Mouse (Mus musculus): ENCODE measurements around the gene Psmd9. TPM values are rescaled to one million over a fixed set of nuclear protein-coding genes. Genes with fewer than 3 reads are reported as not detected.

Gene Psmd9
- 73.5 and 78.7 TPM in 2 replicates for polyA plus RNA-seq (2014; fragmentation: Nextera tagmentation; extraction: Ambion mirVana)

- Histone ChIP-seq H3K4me3 (ENCODE audit: low read depth, low read length) (no peak within 1 kb of the TSS), H3K27ac (ENCODE audit: low read depth, low read length) (no peak within 1 kb of the TSS), H3K27me3 (ENCODE audit: control insufficient read depth, insufficient read depth, low read length) (no peaks in the 10 kb centered on the region), H3K4me2 (replicated peaks; ENCODE audit: low read depth, low read length) (no peak within 1 kb of the TSS), H3K36me3 (ENCODE audit: control insufficient read depth, insufficient read depth, low read length) (peaks cover 6% of the 10 kb centered on the region), H3K9me3 (ENCODE audit: control insufficient read depth, low read length) (no peaks in the 10 kb centered on the region), H3K9ac (ENCODE audit: low read depth, low read length) (no peak within 1 kb of the TSS), H3K4me1 (replicated peaks; ENCODE audit: control insufficient read depth, insufficient read depth, low read length) (no peaks in the 10 kb centered on the region; the same call in 1 of the 2 replicates)
- ATAC-seq (ENCODE audit: low FRiP score): no peak
- WGBS: 88% methylated on average over 5 of the region's 5 CpGs
- no peak for DNase-seq (ENCODE audit: low spot score)
Observed at GRCm38 (mm10) chr5:123169284-123169683, at the start of gene Psmd9. Gene Psmd9, plus strand, starts transcription at chr5:123169413.

DNA sequence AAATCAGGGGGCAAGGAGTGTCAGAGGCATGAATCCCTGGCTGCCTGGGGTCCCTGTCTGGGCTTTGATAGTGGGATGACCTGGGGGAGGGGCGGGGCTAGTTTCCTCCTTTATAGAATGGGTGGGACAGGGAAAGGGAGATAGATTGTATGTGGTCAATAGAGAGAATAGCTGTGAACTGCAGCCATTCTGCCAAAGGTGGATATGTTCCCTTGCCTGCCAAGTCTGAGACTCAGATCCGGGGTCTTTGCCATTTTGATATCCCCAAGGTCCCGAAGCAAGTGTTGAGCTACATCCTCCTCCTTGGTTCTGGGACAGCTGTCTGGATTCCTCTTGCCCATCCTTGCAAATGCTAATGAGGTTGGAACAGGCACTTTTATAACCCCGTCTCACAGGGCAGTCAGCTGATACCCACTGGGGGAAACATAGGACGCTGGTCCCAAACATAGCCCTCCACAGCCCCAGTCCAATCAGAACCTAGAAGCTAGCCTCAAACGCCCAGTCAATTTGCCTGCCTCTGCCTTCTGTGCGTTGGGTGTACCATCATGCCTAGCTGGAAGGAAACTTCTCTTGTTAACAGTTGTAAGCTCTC lies 48.5 kb upstream of the Psmd9 start:
- H3K4me2 ChIP-seq (replicated peaks; ENCODE audit: low read depth, low read length): no peak overlapping the region
- no peak overlapping the region for H3K9ac ChIP-seq (ENCODE audit: low read depth, low read length)
- H3K4me1 ChIP-seq (replicated peaks; ENCODE audit: control insufficient read depth, insufficient read depth, low read length): no peaks in the 10 kb centered on the region
- no peak for DNase-seq (ENCODE audit: low spot score)
- H3K9me3 ChIP-seq (ENCODE audit: control insufficient read depth, low read length): no peaks in the 10 kb centered on the region
- no peak overlapping the region for H3K27ac ChIP-seq (ENCODE audit: low read depth, low read length)
- H3K27me3 ChIP-seq (ENCODE audit: control insufficient read depth, insufficient read depth, low read length): 0 out of 2 replicates have a peak, but pooled peaks cover 2% of the 10 kb centered on the region
- H3K36me3 ChIP-seq (ENCODE audit: control insufficient read depth, insufficient read depth, low read length): 0 out of 2 replicates have a peak, but pooled peaks cover 4% of the 10 kb centered on the region
- 65% methylated on average over 7 of the region's 7 CpGs for WGBS
- ATAC-seq (ENCODE audit: low FRiP score): no peak
- H3K4me3 ChIP-seq (ENCODE audit: low read depth, low read length): no peak overlapping the region

GRCm38 (mm10) chr5:123122181-123122580 lies 47.0 kb upstream of the Psmd9 start:
- H3K27me3 ChIP-seq (ENCODE audit: control insufficient read depth, insufficient read depth, low read length): no peaks in the 10 kb centered on the region

DNA sequence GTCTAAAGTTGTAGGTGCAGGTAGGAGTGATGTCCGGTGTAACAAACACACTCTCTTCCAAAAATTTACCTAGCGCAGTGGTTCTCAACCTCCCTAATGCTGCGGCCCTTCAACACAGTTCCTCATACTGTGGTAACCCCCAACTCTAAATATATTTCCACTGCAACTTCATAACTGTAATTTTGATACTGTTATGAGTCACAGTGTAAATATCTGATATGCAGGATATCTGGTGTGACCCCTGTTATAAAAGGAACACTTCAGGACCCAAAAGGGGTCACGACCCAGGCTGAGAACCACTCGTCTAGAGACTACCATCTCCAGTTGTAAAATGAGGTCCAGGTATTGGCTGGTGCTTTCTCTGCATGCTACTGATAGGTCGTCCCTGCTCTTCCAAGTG lies 44.1 kb upstream of the Psmd9 start:
- Histone ChIP-seq H3K9ac (ENCODE audit: low read depth, low read length) (no peak overlapping the region), H3K9me3 (ENCODE audit: control insufficient read depth, low read length) (no peaks in the 10 kb centered on the region), H3K4me3 (ENCODE audit: low read depth, low read length) (no peak overlapping the region), H3K27me3 (ENCODE audit: control insufficient read depth, insufficient read depth, low read length) (no peaks in the 10 kb centered on the region), H3K4me2 (replicated peaks; ENCODE audit: low read depth, low read length) (no peak overlapping the region), H3K4me1 (replicated peaks; ENCODE audit: control insufficient read depth, insufficient read depth, low read length) (no peaks in the 10 kb centered on the region), H3K36me3 (ENCODE audit: control insufficient read depth, insufficient read depth, low read length) (0 out of 2 replicates have a peak, but pooled peaks cover 4% of the 10 kb centered on the region), H3K27ac (ENCODE audit: low read depth, low read length) (no peak overlapping the region)
- WGBS: 87% methylated on average over 6 of the region's 6 CpGs
- DNase-seq (ENCODE audit: low spot score) (no peak), ATAC-seq (ENCODE audit: low FRiP score) (no peak)

More at GRCm38 (mm10) chr5:123122181-123122580, 47.0 kb upstream of the Psmd9 start:
- ATAC-seq (ENCODE audit: low FRiP score): no peak
- Histone ChIP-seq H3K9me3 (ENCODE audit: control insufficient read depth, low read length) (no peaks in the 10 kb centered on the region), H3K36me3 (ENCODE audit: control insufficient read depth, insufficient read depth, low read length) (0 out of 2 replicates have a peak, but pooled peaks cover 4% of the 10 kb centered on the region), H3K4me2 (replicated peaks; ENCODE audit: low read depth, low read length) (no peak overlapping the region), H3K4me1 (replicated peaks; ENCODE audit: control insufficient read depth, insufficient read depth, low read length) (no peaks in the 10 kb centered on the region), H3K27ac (ENCODE audit: low read depth, low read length) (no peak overlapping the region), H3K9ac (ENCODE audit: low read depth, low read length) (no peak overlapping the region), H3K4me3 (ENCODE audit: low read depth, low read length) (no peak overlapping the region)
- 85% methylated on average over 4 of the region's 4 CpGs for WGBS
- peak; percentile 28 for DNase-seq (ENCODE audit: low spot score)

DNA sequence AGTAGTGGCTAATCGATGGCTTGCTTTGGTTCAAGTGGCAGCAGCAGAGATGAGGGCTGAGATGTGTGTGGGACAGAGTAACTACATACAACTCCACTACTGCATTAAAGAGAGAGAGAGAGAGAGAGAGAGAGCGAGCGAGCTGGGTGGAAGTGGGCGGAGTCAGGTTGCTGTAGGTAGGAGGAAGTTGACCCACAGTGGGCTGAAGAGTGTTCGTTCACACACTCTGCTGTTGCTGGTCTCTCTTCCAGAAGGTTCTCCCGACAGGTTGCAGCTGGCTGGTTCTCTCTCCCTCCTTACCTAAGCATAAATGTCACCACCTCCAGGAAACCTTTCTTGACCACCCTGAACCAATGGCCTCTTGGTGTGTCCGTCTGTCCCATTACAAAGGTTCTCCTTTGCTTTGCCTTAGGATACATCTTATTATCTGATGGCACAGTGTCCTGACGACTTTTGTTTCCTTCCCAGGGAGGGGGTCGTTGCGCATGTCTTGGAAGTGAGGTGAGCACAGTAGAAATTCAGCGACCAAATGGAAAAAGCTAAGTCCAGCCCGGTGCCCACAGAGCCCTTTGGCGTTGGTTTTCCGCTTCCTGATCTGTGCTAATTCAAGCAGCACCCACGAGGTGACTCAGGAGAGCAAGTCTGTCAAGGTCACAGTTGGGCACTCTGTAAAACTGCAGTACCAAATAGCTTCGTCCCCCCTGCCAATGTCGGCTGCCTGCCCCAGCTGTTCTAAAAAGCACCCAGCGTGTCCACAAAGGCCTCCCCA lies 43.4 kb upstream of the Psmd9 start:
- ATAC-seq (ENCODE audit: low FRiP score) (no peak), DNase-seq (ENCODE audit: low spot score) (no peak)
- Histone ChIP-seq H3K27ac (ENCODE audit: low read depth, low read length) (no peak overlapping the region), H3K36me3 (ENCODE audit: control insufficient read depth, insufficient read depth, low read length) (0 out of 2 replicates have a peak, but pooled peaks cover 4% of the 10 kb centered on the region), H3K4me3 (ENCODE audit: low read depth, low read length) (no peak overlapping the region), H3K9ac (ENCODE audit: low read depth, low read length) (no peak overlapping the region), H3K9me3 (ENCODE audit: control insufficient read depth, low read length) (no peaks in the 10 kb centered on the region), H3K4me2 (replicated peaks; ENCODE audit: low read depth, low read length) (no peak overlapping the region), H3K27me3 (ENCODE audit: control insufficient read depth, insufficient read depth, low read length) (no peaks in the 10 kb centered on the region), H3K4me1 (replicated peaks; ENCODE audit: control insufficient read depth, insufficient read depth, low read length) (no peaks in the 10 kb centered on the region)
- 85% methylated on average over 18 of the region's 18 CpGs for WGBS

DNA sequence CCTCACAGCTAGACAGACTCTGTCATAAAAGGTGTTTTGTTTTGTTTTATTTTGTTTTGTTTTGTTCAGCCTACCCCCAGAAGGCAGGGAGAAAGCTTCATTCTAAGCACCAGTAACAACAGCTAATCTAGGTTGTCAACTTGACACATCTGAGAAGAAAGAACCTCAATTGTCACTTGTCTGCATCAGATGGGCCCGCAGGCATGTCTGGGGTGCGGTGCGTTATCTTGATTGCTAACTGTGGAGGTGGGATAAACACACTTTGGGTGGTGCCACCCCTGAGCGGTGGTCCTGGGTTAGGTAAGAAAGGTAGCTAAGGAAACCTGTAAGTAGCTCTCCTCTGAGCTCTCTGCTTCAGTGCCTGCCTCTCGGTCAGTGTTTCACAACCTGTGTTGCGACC lies 42.2 kb upstream of the Psmd9 start:
- Histone ChIP-seq H3K27me3 (ENCODE audit: control insufficient read depth, insufficient read depth, low read length) (no peaks in the 10 kb centered on the region), H3K9ac (ENCODE audit: low read depth, low read length) (no peak overlapping the region), H3K4me2 (replicated peaks; ENCODE audit: low read depth, low read length) (no peak overlapping the region), H3K36me3 (ENCODE audit: control insufficient read depth, insufficient read depth, low read length) (0 out of 2 replicates have a peak, but pooled peaks cover 4% of the 10 kb centered on the region), H3K4me3 (ENCODE audit: low read depth, low read length) (no peak overlapping the region), H3K4me1 (replicated peaks; ENCODE audit: control insufficient read depth, insufficient read depth, low read length) (no peaks in the 10 kb centered on the region), H3K9me3 (ENCODE audit: control insufficient read depth, low read length) (no peaks in the 10 kb centered on the region), H3K27ac (ENCODE audit: low read depth, low read length) (no peak overlapping the region)
- ATAC-seq (ENCODE audit: low FRiP score) (no peak), DNase-seq (ENCODE audit: low spot score) (no peak)
- 85% methylated on average over 6 of the region's 6 CpGs for WGBS

- no peaks in the 10 kb centered on the region for H3K27me3 ChIP-seq (ENCODE audit: control insufficient read depth, insufficient read depth, low read length)
- H3K4me2 ChIP-seq (replicated peaks; ENCODE audit: low read depth, low read length): no peak overlapping the region
- no peak overlapping the region for H3K27ac ChIP-seq (ENCODE audit: low read depth, low read length)
- H3K36me3 ChIP-seq (ENCODE audit: control insufficient read depth, insufficient read depth, low read length): no peaks in the 10 kb centered on the region
- H3K9me3 ChIP-seq (ENCODE audit: control insufficient read depth, low read length): no peaks in the 10 kb centered on the region
- WGBS: 56% methylated on average over 10 of the region's 10 CpGs
- no peak for ATAC-seq (ENCODE audit: low FRiP score)
- H3K4me3 ChIP-seq (ENCODE audit: low read depth, low read length): no peak overlapping the region
- DNase-seq (ENCODE audit: low spot score): no peak
- H3K9ac ChIP-seq (ENCODE audit: low read depth, low read length): no peak overlapping the region
- H3K4me1 ChIP-seq (replicated peaks; ENCODE audit: control insufficient read depth, insufficient read depth, low read length): peaks cover 4% of the 10 kb centered on the region; the same call in 1 of the 2 replicates
Observed at GRCm38 (mm10) chr5:123128426-123129169, 40.6 kb upstream of the Psmd9 start.

- Histone ChIP-seq H3K36me3 (ENCODE audit: control insufficient read depth, insufficient read depth, low read length) (no peaks in the 10 kb centered on the region), H3K27ac (ENCODE audit: low read depth, low read length) (no peak overlapping the region), H3K9ac (ENCODE audit: low read depth, low read length) (no peak overlapping the region), H3K4me3 (ENCODE audit: low read depth, low read length) (no peak overlapping the region), H3K4me2 (replicated peaks; ENCODE audit: low read depth, low read length) (no peak overlapping the region), H3K9me3 (ENCODE audit: control insufficient read depth, low read length) (no peaks in the 10 kb centered on the region), H3K27me3 (ENCODE audit: control insufficient read depth, insufficient read depth, low read length) (no peaks in the 10 kb centered on the region), H3K4me1 (replicated peaks; ENCODE audit: control insufficient read depth, insufficient read depth, low read length) (peaks cover 7% of the 10 kb centered on the region)
- WGBS: 90% methylated on average over 10 of the region's 10 CpGs
- no peak for DNase-seq (ENCODE audit: low spot score)
- no peak for ATAC-seq (ENCODE audit: low FRiP score)
Observed at GRCm38 (mm10) chr5:123129170-123129757, 39.9 kb upstream of the Psmd9 start.
